Mouse (Mus musculus): Measurements from ENCODE around the gene Fam184a. TPM values are rescaled to one million over a fixed set of nuclear protein-coding genes. Genes with fewer than 3 reads are reported as not detected.

The Fam184a gene
- total RNA-seq (2021) = under 1 TPM; 0.12 to 0.31 TPM
- long read RNA-seq, experiment 1 = 0 reads
- long read RNA-seq, experiment 2 = 0 reads

GRCm38 (mm10) chr10:53750955-53751652 is at the start of gene Fam184a:
TSS of gene Fam184a (minus strand) at chr10:53751123.
- intact Hi-C loops (cut with DNase I) = no loop called here
- DNase-seq = peak; percentile 34 to 39

GRCm38 (mm10) chr10:53796258-53796581 is 45.3 kb upstream of the Fam184a start:
- intact Hi-C loops (cut with DNase I) = loop anchor here (10.0 kb wide), 1 partner anchor 161 kb away; the partner anchor contains the start of gene Mcm9
- DNase-seq = no peak

- no peak for DNase-seq
- intact Hi-C loops (cut with DNase I) = loop anchor here (10.0 kb wide), 1 partner anchor 161 kb away; the partner anchor contains the start of gene Mcm9
Observed at GRCm38 (mm10) chr10:53795567-53796257, 44.8 kb upstream of the Fam184a start.

GRCm38 (mm10) chr10:53791281-53791680 is 40.4 kb upstream of the Fam184a start:
- intact Hi-C loops (cut with DNase I) = loop anchor here (10.0 kb wide), 1 partner anchor 156 kb away; the partner anchor contains the start of gene Mcm9
- DNase-seq = no peak

GRCm38 (mm10) chr10:53776591-53776990 is 25.7 kb upstream of the Fam184a start:
- no peak for DNase-seq
- intact Hi-C loops (cut with DNase I) = no loop called here

- no peak for DNase-seq
- intact Hi-C loops (cut with DNase I) = no loop called here
Observed at GRCm38 (mm10) chr10:53772708-53773107, 21.8 kb upstream of the Fam184a start.

- intact Hi-C loops (cut with DNase I) = no loop called here
- no peak for DNase-seq
Observed at GRCm38 (mm10) chr10:53771480-53771879, 20.6 kb upstream of the Fam184a start.

GRCm38 (mm10) chr10:53768745-53769144 is 17.8 kb upstream of the Fam184a start:
- intact Hi-C loops (cut with DNase I) = no loop called here
- no peak for DNase-seq

- intact Hi-C loops (cut with DNase I) = no loop called here
- DNase-seq = no peak
Observed at GRCm38 (mm10) chr10:53765471-53765870, 14.5 kb upstream of the Fam184a start.

- intact Hi-C loops (cut with DNase I) = no loop called here
- DNase-seq = no peak
Observed at GRCm38 (mm10) chr10:53752723-53753122, 1.8 kb upstream of the Fam184a start.

GRCm38 (mm10) chr10:53750275-53750954 is 508 bp downstream of the Fam184a start:
- no peak for DNase-seq
- intact Hi-C loops (cut with DNase I) = no loop called here

- intact Hi-C loops (cut with DNase I) = no loop called here
- no peak for DNase-seq
Observed at GRCm38 (mm10) chr10:53746039-53746438, 4.9 kb downstream of the Fam184a start.

GRCm38 (mm10) chr10:53742961-53743360 is 8.0 kb downstream of the Fam184a start:
- intact Hi-C loops (cut with DNase I) = no loop called here
- DNase-seq = no peak

GRCm38 (mm10) chr10:53740014-53740413 is 10.9 kb downstream of the Fam184a start:
- DNase-seq = no peak

GRCm38 (mm10) chr10:53738842-53739241 is 12.1 kb downstream of the Fam184a start:
- intact Hi-C loops (cut with DNase I) = no loop called here
- no peak for DNase-seq

More at GRCm38 (mm10) chr10:53740014-53740413, 10.9 kb downstream of the Fam184a start:
- intact Hi-C loops (cut with DNase I) = no loop called here

GRCm38 (mm10) chr10:53735201-53735865 is 15.6 kb downstream of the Fam184a start:
- intact Hi-C loops (cut with DNase I) = no loop called here
- DNase-seq = no peak

- intact Hi-C loops (cut with DNase I) = no loop called here
- DNase-seq = no peak
Observed at GRCm38 (mm10) chr10:53732324-53732723, 18.6 kb downstream of the Fam184a start.

- DNase-seq = no peak
- intact Hi-C loops (cut with DNase I) = no loop called here
Observed at GRCm38 (mm10) chr10:53728883-53729282, 22.0 kb downstream of the Fam184a start.

- no peak for DNase-seq
- intact Hi-C loops (cut with DNase I) = no loop called here
Observed at GRCm38 (mm10) chr10:53725301-53725700, 25.6 kb downstream of the Fam184a start.

GRCm38 (mm10) chr10:53704516-53704915 is 46.4 kb downstream of the Fam184a start:
- intact Hi-C loops (cut with DNase I) = no loop called here
- no peak for DNase-seq

- DNase-seq = no peak
Observed at GRCm38 (mm10) chr10:53698531-53698930, 52.4 kb downstream of the Fam184a start.

More at GRCm38 (mm10) chr10:53698531-53698930, 52.4 kb downstream of the Fam184a start:
- intact Hi-C loops (cut with DNase I) = no loop called here
